Mouse (Mus musculus) c-Kit-negative CD71-positive TER-119-positive erythroid progenitor cells, embryonic 14.5 days (primary cell): ENCODE results near the gene Pde4d.

Source experiments
- DNase-seq: peaks from one replicate; pipeline ENCODE4 v3.0.0-alpha.2; 2013; ENCODE audit warnings: low read depth, low spot score

Pde4d gene

GRCm38 (mm10) chr13:110002081-110002480, 1552.3 kb downstream of the Pde4d start:
- no peak for DNase-seq
